Mouse (Mus musculus): ENCODE results near the gene Unc13b.
"Not testable (repeated sequence)": the region's sequence is repeated elsewhere in the genome, so short reads cannot be mapped to it uniquely, and the experiment has no call there.

DNA sequence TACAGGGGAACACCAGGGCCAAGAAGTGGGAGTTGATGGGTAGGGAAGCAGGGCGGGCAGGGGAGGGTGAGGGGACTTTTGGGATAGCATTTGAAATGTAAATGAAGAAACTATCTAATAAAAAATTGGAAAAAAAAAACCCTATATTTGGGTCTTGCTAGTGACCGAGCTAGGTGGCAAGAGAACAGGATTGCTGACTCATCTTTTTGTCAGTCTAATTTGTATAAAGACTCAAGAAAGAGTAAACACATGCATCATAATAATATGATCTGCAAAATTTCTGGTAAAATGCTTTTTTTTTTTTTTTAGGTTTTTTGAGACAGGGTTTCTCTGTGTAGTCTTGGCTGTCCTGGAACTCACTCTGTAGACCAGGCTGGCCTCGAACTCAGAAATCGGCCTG is 93.7 kb downstream of the Unc13b start:
- not testable (repeated sequence) for TF ChIP-seq CTCF (IDR thresholded peaks at IDR 0.05; ENCODE audit: control insufficient read depth, insufficient read depth, insufficient read length); USF1 (IDR thresholded peaks at IDR 0.05; ENCODE audit: low read depth); MAX (IDR thresholded peaks at IDR 0.05)
